Mouse (Mus musculus) MEL-GATA-1-ER (cell line): ENCODE results near the gene Matn4.

Source experiments
- DNase-seq: peaks from one replicate; pipeline ENCODE4 v3.0.0-alpha.2; 2012; ENCODE audit warnings: low read depth; ENCODE audit errors: extremely low read depth

Matn4 gene

DNA sequence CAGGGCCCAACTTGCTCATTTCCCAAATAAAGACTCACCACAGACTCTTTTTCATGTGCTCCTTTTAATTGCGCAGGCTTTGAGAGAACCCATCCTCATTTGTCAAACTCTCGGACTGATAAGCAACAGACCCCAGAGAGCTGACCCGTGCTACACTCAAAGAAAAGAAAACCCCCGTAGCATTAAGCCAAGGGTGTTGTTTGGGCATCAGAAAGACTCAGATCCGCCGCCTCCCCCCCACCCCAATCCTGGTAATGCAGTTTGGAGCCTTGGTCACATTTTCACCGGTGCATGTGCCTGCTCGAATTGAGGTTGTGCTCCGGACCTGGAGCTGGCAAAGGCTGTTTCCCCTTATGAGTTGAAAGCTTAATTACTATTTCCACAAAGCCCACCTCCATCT lies at the start of gene Matn4:
TSS of gene Matn4 (minus strand) at position 101 of the 400 bp plus-strand sequence.
- no peak for DNase-seq

DNA sequence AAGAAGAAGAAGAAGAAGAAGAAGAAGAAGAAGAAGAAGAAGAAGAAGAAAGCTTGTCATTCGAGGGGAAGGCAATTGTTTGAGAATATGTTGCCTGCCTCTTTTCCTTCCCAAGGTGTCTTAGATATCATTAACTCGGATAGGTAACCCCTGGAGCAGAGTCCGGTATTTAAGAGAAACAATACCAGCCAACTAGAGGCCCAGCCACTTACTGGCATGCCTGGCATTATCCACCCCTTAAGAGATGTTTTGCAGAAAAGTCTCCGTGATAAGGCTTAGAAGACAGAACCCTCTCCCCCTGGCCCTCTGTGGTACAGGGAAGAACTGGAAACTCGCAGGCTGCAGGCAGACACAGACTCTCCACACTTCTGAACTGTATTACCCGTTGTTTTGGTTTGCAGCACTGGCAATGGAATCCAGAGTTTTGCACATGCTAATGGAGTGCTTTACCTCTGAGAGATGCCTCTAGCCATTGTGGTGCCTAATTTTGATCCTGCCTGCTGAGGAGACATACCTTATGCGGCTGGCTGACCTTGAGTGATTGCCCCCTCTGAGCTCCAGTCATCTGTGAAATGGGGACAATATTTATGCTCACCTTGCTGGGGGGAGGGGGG lies 49.0 kb upstream of the Matn4 start:
- no peak for DNase-seq

DNA sequence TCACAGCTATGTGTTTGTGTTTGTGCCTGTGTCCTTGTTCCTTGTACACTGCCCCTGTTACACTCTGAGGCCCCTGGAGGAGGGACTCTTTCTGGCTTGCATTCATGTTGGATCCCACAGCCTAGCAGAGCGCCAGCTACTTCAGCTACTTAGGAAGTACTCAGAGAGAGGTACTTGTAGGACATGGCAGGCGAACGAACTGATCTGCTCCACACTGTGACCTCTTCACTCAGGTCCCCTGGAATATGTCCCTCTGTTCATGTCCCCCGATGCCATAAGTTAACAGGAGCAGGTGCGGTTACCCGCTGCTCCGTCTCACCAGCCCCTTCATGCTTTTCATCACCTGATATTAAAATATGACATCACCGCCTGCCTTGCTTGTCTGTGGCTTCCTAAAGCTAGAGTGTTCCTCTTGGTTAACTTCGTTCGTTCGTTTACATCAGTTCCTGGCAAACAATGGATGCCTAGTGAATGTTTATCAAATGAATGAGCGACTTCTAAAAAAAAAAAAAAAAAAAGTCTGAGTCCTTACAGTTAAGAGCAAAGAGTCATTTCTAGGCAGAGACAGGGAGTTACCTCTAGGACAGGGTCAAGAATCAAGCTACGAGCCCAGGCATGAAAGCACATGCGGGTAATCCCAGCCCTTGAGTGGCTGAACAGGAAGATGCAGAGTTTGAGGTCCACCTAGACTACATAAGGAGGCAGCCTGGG lies 48.2 kb upstream of the Matn4 start:
- DNase-seq, result no peak

DNA sequence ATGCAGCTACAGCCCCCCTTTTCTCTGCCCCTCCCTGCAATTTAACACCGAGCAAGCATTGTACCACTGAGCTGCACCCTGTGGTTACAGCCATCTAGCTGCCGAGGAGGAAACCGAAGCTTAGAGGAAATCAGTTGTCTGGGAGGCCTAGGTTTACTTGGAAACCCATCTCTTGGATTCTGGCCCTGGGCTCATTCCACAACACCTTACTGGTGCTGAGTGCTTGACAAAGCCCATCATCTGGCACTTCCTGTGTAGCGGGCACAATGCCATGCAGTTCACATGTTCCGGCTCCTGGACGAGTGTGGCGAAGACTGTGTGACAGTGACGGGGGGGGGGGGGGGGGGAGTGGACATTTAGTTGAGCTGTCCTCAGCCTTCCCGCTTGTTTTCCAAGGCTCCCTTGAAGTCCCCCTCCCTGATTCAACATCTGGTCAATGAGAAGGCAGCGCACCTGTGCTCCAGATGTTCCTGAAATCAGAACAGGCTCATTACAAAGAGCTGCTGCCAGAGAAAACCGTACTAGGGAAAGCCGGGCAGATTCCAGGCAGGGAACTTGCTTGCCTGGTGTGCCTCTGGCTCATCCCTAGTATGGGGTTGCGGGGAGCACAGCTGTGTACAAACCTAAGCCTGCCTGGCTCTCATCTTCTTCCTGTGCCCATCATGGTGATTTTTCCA lies 47.2 kb upstream of the Matn4 start:
- DNase-seq, result no peak

DNA sequence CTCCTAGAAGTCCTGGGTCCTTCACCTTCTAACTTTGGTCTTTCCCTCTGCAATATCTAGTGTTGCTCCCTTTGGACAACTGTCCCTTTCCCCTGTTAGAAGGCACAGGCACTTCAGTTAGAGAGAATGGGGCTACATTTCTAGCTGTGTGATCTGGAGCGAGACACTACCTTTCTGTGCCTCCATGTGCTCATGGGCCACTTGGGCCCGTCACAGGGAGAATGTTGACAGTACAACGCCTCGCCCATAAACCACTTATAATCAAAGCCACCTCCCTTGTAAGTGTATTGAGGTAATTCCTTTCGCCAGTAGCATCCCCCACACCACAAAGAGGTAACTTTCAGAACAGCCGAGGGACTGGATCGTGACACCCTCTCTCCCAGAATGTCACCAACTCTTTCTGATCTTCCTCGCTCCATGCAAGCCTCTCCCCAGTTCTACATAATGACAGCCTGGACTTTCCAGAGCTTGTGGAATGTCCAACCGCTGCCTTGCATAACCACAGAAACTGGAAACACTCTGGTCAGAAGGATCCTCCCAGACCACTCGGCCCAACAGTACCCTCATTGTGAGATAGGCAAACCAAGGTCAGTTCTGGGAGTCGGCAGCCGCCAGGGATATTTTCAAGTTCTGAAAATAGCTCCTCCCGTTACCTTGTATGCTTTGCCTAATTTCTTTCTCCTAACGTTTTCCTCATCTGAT lies 44.5 kb upstream of the Matn4 start:
- no peak for DNase-seq

DNA sequence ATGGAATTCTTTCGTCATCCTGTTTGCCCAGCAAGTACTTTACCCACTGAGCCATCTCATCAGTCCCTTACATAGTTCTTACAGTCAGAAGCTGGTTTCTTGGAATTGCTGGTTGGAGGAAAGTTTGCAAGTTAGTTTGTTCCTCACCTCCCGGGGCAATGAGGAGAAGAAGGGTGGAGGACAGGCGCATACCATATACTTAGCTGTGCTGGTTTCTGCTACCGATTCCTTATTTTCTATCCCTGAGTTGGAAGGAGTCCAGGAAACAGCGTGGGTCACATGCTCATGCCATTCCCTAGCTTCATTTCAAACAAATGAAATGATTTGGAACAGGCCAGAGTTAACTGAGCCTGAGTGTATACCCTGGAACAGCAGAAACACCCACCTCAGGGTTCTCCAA lies 44.0 kb upstream of the Matn4 start:
- no peak for DNase-seq

DNA sequence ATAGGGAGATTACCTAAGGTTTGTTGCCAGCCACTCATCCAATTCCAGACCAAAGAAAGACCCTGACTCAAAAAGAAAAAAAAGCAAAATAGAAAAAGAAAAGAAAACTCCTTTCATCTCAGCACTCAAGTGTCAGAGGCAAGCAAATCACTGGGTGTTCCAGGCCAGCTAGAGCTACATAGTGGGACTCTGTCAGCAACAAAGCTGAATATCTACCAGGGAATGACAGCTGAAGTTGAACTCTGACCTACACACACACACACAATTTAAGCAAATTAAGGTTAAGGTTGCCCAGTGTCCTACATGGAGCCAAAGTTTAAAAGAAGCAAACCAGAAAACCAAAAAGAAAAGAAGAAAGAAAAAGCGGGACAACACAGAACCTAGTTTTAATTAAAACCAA lies 43.2 kb upstream of the Matn4 start:
- DNase-seq, result no peak

DNA sequence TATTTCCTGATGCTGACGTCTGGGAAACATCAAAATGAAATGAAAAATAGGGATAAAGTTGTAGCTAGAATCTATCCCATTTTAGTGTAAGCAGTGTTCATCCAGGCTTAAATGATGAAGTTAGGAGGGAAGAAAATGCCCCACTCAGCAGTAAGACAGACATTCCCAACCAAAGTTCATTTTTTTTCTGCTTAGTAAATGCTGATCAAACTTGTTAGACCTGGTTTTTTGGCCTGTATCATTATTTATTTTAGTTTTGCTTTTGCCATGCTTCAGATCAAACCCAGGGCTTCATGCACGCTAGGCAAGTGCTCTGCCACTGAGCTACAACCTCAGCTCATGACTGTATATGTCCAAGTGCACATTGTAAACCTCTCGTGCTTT lies 41.1 kb upstream of the Matn4 start:
- no peak for DNase-seq

DNA sequence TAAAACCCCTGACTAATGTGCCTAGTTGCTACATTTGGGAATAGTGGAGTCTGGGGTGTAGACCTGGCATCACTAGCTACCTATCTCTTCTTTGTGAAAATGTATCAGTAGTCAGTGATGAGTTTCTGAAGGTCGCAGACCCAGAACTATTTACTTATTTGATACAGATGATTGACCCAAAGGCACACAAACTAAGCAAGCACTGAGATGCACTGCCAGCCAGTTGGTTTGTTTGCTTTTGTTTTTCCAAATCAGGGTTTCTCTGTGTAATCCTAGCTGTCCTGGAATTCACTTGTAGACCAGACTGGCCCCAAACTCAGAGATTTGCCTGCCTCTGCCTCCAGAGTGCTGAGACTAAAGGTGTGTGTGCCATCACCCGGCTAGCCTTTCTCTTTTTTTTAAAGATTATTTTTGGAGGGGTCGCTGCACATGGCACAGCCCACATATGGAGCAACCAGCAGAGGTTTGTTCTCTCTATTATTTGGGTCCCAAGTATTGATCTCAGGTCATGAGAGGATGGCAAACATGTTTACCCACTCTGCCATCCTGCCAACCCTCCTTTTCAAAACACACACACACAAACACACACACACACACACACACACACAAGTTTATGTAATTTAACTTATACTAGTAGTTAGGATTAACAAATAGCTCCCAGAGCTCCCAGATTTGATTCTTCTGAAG lies 40.6 kb upstream of the Matn4 start:
- DNase-seq, result no peak

DNA sequence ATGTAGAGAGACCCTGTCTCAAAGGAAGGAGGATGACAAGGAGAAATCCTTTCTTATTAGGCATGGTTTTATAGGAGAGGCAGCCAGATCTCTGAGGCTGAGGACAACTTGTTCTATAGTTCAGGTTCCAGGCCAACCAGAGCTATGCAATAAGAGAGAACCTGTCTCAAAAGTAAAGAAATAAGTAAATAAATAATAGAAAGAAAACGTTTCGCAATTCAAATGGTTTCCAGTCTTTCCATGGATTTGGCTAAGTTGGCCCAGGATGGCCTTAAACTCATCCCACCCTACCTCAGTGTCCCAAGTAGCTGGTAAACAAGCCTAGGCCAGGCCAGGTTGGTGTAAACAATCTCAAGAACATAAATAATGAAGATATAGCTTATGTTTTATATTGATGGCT lies 39.7 kb upstream of the Matn4 start:
- no peak for DNase-seq

DNA sequence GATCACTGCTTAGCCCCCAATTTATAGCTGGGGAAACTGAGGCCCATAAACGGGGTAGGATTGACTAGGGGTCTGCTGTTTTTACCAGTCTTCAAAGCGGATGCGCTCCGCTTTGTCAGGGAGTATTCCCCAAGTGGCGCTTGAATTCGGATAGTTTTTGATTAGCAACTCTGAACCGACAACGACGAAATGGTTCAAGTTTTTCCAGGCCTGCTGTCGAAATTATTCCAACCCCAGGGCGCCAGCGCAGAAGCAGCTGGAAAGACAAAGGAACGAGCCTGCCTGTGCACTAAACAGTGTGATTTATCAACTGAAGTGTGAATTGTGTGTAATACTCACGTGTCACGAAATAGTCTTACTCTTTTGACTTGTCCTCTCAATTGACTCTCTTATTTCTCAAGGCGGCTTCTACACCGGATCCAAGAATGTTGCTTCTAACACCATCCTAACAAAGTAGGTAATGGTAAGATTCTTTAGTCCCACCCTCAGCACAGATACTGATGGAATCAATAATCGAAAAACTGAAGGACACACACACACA lies 38.6 kb upstream of the Matn4 start, which contains the start of gene Sdc4:
TSS of gene Sdc4 (minus strand) at position 428 of the 541 bp plus-strand sequence.
- no peak for DNase-seq

DNA sequence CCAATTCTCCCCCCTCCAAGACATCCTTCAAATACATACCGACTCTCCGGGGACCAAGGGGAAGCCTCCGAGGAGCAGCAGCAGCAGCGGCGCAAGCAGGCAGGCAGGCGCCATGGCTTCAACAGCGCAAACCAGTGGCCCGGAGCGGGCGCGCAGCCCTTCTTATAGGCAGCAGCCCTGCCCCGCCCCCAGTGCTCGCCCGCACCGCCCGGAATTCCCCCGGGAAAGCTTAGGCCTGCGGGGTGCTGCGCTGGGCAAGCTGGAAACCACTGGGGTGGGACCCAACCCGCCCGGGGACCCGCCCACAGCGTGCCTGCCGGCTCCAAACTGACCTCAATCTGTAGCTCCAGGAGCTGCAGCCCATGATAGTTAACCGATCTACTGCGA lies 38.1 kb upstream of the Matn4 start:
- DNase-seq, result no peak

DNA sequence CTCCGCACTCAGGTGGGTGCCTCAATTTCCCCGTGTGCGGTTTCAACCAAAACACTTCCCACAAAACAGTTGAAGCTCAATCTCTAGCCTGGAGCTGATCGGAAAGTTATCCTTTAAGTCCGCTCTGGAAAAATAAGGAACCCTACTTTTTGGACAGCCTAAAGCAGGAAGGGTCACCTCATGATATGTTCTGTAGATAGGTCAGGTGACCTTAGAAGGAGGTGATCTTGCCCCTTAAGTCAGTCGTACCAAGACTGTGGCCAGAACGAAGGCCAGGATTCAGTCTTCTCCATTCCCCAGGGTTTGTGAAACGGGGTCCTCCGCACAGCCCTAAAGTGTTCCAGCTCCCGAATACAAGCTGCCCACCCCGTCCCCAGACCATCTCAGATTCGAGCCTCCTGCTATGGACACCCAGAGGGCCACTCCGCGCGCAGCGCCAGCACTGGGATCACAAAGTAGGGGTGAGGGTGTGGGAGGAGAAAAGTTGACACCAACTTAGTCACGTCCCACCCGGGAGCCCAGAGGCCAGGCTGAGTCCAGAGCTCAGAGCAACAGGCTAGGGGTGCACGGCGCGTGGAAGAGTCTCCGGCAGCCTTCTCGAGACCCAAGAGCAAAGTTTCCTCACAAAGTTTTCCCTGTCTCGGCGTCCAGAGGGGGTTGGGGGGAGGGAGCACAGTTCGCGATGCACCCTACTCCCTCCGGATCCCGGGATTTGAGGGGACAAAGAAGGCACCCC lies 37.5 kb upstream of the Matn4 start:
- DNase-seq, result no peak

DNA sequence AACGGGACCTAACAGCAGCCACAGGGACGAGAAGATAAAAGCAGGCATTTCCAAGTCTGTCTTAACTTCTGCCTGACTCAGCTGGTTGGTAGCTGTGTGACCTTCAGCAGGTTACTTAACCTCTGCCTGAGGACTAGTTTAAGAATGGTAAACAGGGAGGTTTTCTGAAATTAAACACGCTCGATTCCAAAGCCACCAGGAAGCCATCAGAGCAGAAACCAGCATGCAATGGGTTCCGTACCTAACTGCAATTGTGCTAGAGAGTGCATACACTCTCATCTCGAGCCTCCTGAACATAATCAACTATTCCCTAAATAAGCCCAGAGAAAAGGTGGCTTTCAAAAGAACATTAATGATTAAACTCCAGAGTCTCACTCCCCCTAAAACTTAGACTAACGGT lies 36.8 kb upstream of the Matn4 start:
- no peak for DNase-seq

DNA sequence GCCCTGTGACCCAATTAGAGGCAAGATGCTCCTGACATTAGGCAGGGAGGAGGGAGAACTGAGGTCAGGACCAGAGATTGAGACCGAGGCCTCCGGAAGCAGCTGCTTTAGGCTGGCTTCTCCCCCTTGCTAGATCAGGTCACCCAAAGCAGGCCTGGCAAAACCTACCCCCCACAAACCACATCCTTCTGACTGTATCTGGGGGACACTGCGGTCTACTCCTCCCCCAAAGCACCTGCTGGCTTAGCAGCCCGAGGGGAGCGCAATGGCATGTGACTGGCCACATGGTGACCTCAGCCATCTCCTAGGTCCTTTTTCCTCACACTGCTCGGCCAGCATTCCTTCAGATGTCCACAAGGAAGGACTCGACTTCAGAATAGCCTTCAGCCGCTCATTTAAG lies 36.2 kb upstream of the Matn4 start:
- DNase-seq, result no peak

DNA sequence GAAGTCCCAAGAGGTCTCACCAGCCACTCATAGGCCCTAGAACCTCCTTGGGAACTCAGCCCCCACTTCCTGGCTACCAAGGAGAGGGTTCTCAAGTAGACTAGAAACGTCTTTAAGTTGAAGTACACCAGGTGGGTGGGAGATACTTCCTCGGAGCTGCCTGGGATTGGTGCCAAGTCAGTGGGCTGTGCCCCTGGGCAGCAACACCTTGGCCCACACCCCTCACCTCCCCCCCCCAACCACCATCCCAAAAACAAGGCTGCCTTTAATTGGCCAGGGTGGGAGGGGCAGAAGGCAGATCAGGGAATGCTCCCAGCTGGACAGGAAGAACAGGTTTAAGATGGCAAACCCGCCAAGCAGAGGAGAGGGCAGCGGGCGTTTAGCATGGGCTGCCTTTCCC lies 35.4 kb upstream of the Matn4 start:
- DNase-seq, result no peak

DNA sequence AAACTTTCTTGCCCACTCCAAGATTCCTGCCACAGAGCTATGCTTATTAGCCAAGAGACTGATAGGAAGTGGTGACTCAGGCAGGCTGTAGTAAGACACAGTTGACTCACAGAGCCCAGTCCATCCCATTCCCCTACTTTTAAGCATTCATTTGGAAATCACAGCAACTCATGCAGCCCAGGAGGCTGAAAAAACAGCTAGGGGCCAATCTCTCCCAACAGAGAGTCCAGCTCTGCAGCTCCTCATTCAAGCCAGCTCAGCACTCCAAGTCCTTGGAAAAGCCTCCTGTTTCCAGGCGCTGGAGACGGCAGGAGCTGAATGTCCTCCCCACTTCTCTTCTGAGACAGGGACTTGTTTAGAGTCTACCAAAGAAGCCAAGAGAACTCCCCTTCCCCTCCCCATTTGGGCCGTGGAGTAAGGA lies 34.1 kb upstream of the Matn4 start:
- DNase-seq, result no peak

DNA sequence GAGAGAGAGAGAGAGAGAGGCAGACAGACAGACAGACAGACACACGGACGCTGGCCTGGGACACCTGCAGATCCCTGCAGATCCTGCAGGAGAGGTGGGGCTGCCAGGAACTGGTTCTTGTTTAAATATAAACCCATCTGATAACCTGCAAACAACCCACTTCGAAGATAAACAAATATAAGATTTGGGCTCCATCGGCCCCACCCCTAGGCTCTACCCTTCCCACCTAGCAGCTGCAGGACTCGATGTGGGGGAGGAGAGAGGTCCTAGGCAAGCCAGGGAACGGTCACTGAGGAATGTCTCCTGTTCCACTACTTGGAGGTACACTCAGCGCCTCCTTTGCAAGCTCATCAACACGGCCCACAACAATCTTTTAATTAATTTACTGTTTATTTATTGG lies 33.3 kb upstream of the Matn4 start:
- no peak for DNase-seq

DNA sequence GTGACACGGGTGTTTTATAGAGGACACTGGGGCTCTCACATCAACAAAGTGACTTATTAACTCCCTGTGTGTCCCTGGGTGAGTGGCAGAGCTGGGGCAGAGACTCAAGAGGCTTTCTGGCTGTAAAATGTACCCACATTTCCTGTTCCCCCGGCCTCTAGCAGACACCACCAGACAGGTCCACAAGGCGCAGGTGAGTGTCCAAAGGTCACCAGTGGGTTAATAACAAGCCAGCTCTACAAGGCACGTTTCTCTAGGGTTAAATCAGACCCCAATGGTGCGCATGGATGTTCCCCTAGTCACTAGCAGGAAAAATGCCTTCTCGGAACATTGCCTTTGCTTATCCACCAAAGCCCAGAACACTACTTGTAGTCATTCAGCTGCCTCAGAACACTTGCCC lies 32.8 kb upstream of the Matn4 start:
- no peak for DNase-seq

DNA sequence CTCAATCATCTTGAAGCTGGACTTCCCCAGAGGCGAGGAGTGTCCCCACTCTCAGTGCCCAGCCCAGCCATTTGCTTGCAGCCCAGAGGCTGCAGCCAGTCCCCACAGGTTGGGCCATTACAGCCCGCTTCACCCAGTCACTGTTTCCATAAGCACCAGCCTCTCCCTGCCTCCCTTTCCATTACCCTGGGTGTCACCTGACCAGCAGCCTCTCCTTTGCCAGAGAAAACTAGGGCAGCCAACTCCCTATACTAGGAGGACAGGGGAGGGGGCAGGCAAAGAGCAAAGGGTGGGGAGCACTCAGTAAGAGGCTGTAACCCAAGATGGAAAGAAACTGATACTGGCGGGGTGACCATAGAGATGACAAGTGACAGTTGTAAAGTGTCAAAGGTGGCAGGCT lies 32.0 kb upstream of the Matn4 start:
- no peak for DNase-seq
